Mouse (Mus musculus): ENCODE data around the gene Gm34653.
"Not testable (repeated sequence)": the region's sequence is repeated elsewhere in the genome, so short reads cannot be mapped to it uniquely, and the experiment has no call there.

The Gm34653 gene

DNA sequence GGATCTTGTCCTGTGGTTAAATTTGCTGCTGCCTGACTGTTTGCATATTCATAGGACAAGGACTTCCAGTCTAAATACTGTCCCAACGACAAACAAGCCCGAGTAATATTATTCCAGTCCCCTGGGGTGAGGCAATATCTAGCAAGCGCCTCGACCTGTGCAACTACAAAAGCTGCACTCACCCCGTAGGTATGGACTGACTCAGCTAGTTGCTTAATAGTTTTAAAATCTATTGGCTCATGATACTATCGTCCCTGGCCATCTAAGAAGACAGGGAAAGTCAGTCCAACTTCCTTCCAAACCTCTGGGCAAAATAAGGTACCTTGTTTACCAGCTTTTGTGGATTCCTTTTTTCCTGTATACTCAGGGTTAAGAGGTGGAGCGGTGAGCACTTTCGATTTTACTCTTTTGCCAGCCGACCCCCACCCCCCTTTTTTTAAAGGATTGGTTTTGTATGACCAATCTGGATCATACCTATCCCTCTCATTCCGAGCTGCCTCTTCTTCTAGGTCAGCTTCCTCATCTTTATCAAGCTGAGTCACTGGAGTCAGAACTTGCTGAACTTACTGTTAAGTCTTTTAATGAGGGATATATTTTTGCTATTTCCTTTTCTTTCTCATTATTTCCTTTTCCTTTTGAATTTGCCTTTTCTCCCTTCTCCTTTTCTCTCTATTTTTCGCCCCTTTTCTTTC is at the start of gene Gm34653:
Gene Gm34653, plus strand, starts transcription at position 242 of the 692 bp plus-strand sequence.
- not testable (repeated sequence) for DNase-seq (ENCODE audit: low spot score in 2 of 2)

DNA sequence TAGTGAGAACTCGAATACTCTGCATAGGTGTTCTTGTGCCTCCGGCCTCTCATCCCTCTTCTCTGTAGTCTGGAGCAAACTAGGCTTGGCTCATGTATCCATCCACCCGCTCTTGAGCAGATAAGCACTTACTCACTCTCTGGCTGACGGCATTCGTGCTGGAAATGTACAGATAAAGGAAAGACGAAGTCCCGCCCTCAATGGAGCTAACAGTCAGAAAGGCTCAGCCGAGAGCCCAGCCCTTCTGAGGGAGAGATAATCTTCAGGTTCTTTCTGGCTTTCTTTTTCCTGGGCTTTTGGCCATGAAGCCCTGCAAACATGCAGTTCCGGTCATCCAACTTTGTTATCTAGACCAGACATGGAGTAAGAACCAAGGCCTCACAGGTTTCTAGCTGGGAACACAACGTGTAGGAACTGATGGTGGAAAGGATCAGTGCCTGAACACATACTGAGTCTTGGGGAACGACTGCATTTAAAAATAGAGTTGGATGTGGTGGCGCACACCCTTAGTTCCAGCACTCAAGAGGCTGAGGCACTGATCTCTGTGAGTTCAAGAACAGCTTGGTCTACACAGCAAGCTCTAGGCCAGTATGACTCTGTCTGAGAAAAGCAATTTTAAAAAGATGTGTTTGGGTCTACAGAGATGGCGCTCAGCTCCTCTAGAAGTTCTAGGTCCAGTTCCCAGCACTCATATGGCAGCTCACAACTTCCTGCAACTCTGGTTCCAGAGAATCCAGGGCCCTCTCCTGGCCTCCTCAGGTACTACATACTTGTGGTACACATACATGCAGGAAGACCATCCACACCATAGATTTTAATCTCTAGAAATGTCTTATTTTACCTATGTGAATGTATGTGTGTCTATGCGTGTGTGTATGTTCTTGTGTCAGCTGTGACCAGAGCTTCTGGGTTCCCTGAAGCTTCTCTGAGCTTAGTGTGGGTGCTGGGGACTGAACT is 49.5 kb upstream of the Gm34653 start:
- DNase-seq (ENCODE audit: low spot score in 2 of 2): no peak

DNA sequence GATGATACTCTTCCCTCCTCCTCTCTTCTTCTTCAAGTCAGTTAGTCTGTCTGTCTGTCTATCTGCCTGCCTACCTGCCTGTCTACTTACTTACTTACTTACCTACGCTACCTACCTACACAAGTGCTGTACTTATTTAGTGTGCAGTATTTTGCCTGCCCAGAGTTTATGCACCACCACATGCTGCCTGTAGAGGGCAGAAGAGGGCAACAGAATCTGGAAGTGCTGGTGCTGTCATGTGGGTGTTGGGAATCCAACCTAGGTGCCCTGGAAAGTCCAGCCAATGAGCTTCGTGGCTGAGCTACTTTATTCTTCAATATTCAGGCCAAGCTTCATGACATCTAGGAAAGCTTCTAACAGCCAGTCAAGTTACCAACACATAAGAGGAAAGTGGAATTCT is 48.7 kb upstream of the Gm34653 start:
- peak in 1 of 2 experiments; percentile 30 for DNase-seq (ENCODE audit: low spot score in 2 of 2)

DNA sequence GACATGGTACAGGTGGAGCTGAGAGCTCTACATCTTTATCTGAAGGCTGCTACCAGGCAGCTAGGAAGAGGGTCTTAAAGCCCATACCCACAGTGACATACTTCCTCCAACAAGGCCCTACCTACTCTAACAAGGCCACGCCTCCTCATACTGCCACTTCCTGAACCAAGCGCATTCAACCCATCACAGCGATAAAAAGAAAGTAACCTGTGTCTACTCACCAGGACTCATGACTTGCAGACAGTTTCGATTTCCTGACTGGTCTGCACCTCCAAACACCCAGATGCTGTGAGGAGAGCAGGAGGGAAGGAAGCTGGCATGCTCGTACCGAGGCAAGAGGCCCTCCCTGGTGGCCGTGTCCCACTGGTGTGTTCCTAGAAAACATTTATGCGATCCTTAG is 42.5 kb upstream of the Gm34653 start:
- no peak for DNase-seq (ENCODE audit: low spot score in 2 of 2)

DNA sequence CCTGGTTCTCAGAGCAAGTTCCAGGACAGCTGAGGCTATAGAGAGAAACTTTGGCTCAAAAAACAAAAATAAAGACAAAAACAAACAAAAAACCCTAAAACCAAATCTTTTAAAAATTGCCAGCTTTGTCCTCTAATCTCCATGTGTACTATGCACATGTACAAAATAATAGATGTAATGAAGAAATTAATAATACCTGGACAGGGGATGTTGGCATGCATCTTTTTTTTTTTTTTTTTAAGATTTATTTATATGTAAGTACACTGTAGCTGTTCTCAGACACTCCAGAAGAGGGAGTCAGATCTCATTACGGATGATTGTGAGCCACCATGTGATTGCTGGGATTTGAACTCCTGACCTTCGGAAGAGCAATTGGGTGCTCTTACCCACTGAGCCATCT is 40.3 kb upstream of the Gm34653 start:
- DNase-seq (ENCODE audit: low spot score in 2 of 2): not testable (repeated sequence)

DNA sequence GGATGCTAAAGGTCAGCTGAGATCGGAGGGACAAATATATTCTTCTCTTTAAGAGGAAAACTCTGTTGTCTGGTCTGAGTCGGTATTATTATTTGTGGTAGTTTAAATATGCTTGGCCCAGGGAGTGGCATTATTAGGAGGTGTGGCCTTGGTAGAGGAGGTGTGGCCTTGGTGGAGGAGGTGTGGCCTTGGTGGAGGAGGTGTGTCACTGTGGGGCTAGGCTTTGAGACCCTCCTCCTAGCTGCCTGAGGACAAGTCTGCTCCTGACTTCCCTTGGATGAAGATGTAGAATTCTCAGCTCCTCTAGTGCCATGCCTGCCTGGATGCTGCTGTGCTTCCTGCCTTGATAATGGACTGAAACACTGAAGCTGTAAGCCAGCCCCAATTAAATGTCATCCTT is 38.3 kb upstream of the Gm34653 start:
- DNase-seq (ENCODE audit: low spot score in 2 of 2): no peak

DNA sequence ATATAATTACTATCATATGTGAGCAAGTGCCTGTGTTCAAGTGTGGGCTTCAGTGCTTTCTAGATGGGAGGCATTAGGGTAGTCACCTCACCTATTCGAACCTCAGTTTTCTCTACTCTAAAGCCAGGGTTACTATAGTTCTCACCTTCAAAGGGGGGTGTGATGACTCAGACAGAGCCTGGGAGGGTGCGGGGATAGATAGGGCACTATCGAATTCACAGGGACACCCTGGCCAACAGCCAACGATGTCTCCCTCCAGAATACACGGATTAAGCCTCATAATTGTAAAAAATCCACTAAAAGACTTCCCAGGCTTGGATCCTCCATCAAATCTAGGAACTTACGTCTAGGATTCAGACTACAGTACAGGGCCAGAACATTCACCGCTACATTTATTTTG is 37.4 kb upstream of the Gm34653 start:
- DNase-seq (ENCODE audit: low spot score in 2 of 2): no peak

DNA sequence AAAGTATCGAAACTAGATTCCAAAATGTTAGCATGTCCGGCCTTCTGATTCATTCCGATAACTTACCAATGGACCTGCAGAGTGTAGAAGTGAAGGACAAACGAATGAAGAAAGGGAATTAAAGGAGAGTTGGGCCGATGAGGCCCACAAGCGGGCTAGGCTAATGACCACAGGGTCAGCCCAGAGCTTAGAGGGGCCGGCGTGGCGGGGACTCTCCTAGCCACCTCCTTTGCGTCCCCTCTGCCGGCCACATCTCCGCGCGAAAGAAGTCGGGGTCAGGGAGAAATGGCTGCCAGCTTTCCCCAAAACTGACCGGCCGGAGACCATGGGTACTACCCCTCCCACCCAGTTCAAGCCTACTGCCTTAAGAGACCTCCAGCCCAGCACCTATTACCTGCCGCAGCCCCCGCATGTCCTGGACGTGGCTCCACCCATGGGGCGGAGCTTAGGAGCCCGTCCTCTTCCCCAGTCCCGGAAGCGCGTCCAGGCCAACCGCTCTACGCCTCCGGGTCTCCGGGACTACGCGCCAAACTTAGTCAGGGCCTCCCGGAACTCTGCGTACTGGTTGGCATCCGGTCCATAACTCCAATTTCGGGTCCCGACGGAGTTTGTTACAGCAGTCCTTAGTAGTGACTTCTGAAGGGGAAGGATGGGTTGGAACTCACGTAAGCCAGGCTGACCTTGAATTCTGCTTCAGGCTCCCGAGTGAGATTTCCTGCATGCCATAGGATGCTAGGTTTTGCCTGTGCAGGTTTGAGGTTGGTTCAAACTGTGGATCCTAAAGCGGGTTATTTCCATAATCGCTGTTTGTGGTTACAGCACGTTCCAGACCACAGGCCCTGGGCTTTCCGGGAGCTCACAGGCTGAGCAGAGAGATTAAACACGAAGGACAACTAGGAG is 33.2 kb upstream of the Gm34653 start, which contains the start of gene Rabepk:
Gene Rabepk, minus strand, starts transcription at position 556 of the 900 bp plus-strand sequence.
- DNase-seq (ENCODE audit: low spot score in 2 of 2): peak; percentile 72 to 85

DNA sequence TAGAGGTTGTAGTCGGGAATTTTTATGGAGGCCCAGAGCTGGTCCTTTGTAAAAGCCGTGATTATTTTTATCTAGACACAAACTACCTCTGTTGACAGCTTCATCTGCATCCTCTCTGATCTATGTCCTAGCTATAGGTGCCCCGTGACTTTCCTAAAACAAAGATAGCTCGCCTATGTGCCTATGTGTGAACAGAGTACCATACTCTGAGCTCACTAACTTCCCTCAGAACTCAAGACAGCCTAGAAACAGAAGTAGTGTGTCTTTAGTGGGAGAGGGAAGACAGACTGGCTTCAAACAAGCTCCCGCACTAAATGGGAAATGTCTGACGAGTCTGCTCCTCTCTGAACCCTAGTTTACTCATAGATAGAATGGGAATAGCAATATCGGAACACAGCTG is 32.4 kb upstream of the Gm34653 start:
- no peak for DNase-seq (ENCODE audit: low spot score in 2 of 2)

DNA sequence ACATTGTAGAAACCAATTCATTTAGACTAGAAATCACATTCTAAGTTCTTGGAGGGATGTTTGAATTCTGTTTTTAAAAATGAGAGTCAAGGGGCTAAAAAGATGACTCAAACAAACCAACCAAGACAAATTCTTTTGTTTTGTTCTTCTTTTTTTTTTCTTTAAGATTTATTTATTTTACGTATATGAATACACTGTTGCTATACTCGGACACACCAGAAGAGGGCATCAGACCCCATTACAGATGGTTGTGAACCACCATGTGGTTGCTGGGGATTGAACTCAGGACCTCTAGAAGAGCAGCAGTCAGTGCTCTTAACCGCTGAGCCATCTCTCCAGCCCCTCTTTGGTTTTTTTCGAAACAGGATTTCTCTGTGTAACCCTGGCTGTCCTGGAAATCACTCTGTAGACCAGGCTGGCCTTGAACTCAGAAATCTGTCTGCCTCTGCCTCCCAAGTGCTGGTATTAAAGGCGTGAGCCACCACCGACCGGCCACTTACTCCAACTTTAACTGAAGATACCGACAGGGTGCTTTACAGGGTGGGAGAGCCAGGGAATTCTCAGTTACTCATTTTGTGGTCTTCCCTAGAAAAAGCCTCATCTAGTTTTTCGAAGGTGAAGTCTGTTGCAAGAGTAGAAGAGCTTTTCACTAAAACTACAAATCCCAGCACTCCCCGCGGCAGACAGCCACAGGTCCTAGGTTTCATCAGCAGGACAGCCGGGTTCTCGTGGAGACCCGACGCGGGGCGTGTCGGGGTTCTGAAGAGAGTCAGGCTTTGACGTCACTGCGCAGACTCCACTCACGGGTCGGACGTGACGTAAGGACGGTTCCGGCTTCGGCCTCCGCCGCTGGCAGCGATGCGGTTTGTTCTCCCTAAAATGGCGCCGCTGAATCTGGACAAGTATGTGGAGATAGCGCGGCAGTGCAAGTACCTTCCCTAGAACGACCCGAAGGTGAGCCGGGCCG is 31.0 kb upstream of the Gm34653 start:
- DNase-seq (ENCODE audit: low spot score in 2 of 2): peak; percentile 94 to 98

DNA sequence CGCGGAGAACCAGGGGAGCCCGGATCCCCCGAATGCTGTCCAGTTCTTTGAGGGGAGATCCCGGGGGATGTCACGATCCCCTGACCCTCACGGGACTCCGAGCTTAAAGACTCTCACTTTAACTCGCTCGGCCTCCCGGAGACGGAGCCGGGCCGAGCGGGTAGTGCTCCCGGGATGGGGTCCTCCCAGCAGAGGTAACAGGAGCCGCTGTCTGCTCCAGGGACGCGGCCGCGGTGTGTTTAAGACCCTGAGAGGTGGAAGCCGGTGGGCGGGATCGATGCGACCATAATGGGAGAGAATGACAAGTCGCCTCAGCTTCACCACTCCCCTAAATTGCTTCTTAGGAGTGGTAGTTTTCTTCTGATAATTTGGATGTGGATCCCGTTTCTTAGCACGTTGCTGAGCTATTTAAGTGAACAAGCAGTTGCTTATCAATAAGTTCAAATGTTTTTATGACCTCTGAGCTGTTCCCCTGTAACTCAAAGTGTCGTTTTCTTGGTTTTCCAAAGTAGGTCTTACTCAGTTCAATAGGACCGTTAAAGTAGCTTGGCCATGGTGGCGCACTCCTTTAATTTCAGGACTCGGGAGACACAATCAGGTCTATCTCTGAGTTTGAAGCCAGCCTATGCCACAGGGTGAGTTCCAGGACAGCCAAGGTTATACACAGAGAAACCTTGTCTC is 30.1 kb upstream of the Gm34653 start:
- peak; percentile 17 to 19 for DNase-seq (ENCODE audit: low spot score in 2 of 2)

DNA sequence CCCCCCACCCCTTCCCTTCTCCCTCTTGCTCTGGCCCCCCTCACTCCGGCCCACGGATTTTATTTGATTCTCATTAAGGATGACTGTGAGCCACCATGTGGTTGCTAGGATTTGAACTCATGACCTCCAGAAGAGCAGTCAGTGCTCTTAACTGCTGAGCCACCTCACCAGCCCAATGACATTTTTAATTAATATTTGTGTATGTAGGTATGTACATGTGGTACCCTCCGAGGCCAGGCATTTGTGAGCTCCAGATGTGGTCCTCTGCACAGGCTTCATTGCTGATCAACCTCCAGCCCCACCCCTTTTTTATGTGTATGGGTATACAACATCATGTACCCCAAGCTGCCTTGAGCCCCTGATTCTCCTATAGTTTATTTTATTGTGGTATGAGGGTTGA is 29.1 kb upstream of the Gm34653 start:
- no peak for DNase-seq (ENCODE audit: low spot score in 2 of 2)

DNA sequence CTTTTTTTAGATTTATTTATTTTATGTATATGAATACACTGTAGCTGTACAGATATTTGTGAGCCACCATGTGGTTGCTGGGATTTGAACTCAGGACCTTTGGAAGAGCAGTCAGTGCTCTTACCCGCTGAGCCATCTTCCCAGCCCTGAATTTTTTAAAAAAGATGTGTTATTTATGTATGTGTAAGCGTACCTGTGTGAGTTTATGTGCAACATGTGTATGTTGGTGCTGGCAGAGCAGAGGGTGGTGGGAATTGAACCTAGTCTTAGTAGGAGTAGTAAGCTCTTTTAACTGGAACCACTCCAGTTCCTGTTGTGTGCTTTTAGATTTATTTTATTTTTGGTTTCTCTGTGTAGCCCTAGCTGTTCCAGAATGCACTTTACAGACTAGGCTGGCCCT is 28.6 kb upstream of the Gm34653 start:
- no peak for DNase-seq (ENCODE audit: low spot score in 2 of 2)

DNA sequence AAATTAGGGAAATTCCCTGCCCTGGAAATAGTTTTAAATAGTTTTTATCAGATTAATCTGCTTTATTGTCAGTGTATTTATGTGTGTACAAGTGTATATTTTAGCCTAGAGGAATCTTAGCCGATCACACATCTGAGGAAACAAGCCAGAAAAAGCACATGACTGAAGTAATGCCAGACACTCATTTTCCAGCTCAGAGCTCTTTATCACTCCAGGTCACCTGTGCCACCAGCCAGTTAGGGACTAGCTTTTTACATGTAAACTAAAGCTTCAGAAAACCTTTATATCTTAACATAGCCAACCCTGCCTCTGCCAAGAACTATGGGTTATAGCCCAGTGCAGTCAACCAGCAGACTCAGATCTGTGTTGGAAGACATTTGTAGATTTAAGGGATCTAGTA is 28.0 kb upstream of the Gm34653 start:
- DNase-seq (ENCODE audit: low spot score in 2 of 2): no peak

DNA sequence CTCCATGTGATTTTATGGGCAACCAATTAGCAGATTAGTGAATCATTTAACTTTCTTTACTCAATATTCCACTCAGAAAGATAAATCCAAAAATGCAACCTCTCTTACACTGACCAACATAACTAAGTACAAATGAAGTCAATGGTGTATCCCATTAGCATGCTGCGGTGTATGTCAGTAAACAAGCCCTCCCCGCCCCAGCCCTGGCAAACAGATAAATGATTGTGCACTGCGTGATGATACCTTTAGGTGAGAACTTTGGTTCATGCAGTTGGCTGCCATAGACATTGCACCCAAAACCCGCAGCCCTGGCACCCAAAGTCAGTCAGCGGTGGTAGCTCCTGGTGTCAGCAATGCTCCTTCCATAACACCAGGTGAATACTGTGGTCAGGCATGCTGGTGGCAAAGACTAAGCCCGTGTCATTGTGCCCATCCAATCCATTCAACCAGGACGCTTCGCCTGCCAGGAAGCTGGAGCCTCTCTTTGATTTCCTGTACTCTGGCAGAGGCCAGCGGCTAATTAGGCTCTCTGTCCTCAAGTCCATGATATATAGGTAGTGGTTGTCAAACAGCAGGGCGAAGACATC is 27.4 kb upstream of the Gm34653 start:
- DNase-seq (ENCODE audit: low spot score in 2 of 2): no peak

DNA sequence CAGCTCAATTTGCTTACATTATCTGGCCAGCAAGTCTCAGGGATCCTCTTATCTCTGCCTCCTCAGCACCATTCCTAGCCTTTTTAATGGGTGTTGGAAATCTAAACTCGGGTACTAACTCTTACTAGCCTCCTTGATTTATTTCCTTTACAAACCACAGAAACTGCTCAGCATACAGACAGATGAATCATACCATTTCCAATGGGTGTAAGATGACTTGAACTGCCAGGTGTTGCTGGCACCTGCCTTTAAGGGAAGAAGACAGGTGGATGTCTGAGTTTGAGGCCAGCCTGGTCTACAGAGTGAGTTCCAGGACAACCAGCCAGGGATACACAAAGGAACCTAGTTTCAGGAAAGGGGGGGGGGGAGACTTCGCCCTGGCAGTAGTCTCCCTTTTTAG is 24.8 kb upstream of the Gm34653 start:
- DNase-seq (ENCODE audit: low spot score in 2 of 2): no peak

DNA sequence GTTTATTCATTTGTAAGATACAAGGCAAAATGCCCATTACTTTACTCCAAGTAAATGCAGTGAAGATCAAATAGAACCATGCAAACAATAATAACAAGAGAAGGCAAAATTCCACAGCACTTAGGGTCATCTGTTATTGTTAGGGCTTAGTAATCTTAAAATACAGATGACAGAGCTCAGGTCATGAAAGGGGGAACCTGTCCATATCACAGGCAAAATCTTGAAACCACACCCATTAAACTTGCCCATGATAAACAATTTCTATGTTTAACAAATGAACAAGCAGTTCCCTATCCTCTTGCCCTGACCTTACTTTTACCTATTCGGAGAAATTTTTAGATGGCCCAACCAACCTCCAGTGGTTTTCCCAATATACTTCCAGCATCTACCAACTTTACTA is 23.2 kb upstream of the Gm34653 start:
- DNase-seq (ENCODE audit: low spot score in 2 of 2): no peak

DNA sequence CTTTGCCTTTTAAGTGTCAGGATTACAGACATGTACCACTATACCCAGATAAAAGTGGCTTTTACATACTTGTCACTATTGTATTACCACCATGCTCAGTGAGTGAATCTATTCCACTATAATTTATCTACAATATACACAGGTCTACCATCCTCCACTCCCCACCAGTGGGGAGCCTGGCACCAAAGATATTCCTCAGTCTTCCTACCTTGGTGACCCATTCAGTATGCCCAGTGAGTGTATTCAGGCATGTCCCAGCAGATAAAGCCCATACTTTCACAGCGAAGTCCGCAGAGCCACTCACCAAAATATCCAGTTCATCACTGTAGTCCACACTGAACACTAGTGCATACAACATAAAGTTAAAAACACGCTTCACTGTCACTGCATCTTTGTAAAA is 22.0 kb upstream of the Gm34653 start:
- DNase-seq (ENCODE audit: low spot score in 2 of 2): no peak

DNA sequence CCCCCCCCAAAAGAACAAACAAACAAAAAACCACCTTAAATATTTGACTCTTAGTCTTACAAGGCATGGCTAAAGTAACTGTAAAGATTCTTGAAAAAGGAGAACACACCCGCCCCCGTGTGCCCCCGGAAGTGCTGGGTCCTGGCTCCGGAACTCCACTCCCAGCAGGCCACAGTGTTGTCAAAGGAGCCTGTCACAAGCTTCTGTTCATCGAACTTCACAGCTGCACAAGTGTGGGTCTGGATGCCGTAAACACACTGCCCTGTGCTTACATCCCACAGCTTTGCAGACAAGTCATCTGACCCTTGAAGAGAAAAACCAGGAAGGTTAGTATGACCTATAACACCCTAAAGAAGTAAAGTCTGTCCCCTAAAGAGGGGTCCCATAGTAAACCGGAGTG is 20.1 kb upstream of the Gm34653 start:
- DNase-seq (ENCODE audit: low spot score in 2 of 2): no peak

DNA sequence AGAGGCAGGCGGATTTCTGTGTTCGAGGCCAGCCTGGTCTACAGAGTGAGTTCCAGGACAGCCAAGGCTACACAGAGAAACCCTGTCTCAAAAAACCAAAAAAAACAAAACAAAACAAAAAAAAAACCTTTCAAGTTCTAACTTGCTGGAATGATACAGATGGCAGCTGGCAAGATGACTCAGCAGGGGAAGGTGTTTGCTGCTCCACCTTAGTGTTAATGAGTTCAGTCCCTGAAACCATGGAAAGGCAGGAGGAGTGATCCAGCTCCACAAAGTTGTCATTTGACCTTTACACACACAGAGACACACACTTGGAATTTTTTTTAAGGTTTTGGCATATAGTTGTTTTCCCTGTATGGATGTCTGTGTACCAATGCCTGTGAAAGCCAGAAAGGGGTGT is 16.9 kb upstream of the Gm34653 start:
- DNase-seq (ENCODE audit: low spot score in 2 of 2): not testable (repeated sequence)

Measured in urinary bladder, postnatal 36 days (tissue).